9 mouse cellular contexts compared by ENCODE assay signal in genomic region chr19:12499485-12499884, GRCm38 (mm10). TPM values are rescaled to one million over a fixed set of nuclear protein-coding genes. Genes with fewer than 3 reads are reported as not detected.
DNase-seq lines count a peak whose midpoint lies in the region; ATAC-seq and TF ChIP-seq lines count a peak whose summit lies in the region.
"Had no signal": no experiment of that assay in that cellular context is flagged by ENCODE, and none has a peak within 500 bp of the region (broad histone marks: within the 10 kb centered on the region; RNA-seq: fewer than 3 reads in every experiment).

No protein-coding gene starts in this region.

- no peak overlapping the region for H3ac ChIP-seq in C2C12 (ENCODE audit: control insufficient read depth, insufficient read length, low read depth)

- H3K79me2 ChIP-seq in C2C12 (ENCODE audit: control insufficient read depth, insufficient read depth) = no peaks in the 10 kb centered on the region

- H3K27me3 ChIP-seq in heart, embryonic 13.5 days (replicated peaks) = peaks cover 36% of the 10 kb centered on the region
- no peaks in the 10 kb centered on the region for H3K27me3 ChIP-seq in C2C12 (ENCODE audit: control insufficient read depth, insufficient read depth, insufficient read length)
- no peaks in the 10 kb centered on the region for H3K27me3 ChIP-seq in forebrain, embryonic 14.5 days (replicated peaks; ENCODE audit: control insufficient read depth, insufficient read depth, low read length)
- H3K27me3 ChIP-seq in midbrain, embryonic 11.5 days (ENCODE audit: control insufficient read depth, insufficient read depth, low read length) = no peaks in the 10 kb centered on the region

- ATAC-seq in heart, embryonic 13.5 days (ENCODE audit: extremely low read depth, insufficient number of reproducible peaks, low FRiP score, low TSS enrichment) = no peak
- no peak for ATAC-seq in forebrain, embryonic 14.5 days
- ATAC-seq in midbrain, embryonic 11.5 days (ENCODE audit: low FRiP score) = no peak
- ATAC-seq in erythroblast, adult 5-6 weeks (replicated peaks; ENCODE audit: low FRiP score, poor library complexity, severe bottlenecking) = no peak

- peaks cover 11% of the 10 kb centered on the region for H3K4me1 ChIP-seq in heart, embryonic 13.5 days
- peaks cover 14% of the 10 kb centered on the region for H3K4me1 ChIP-seq in forebrain, embryonic 14.5 days (ENCODE audit: control insufficient read depth, insufficient read depth, low read length)
- peaks cover 41% of the 10 kb centered on the region for H3K4me1 ChIP-seq in midbrain, embryonic 11.5 days (ENCODE audit: control insufficient read depth, insufficient read depth, low read length)

- H3K36me3 ChIP-seq in heart, embryonic 13.5 days = no peaks in the 10 kb centered on the region
- no peaks in the 10 kb centered on the region for H3K36me3 ChIP-seq in C2C12 (ENCODE audit: control insufficient read depth, insufficient read depth)
- 0 out of 2 replicates have a peak, but pooled peaks cover 7% of the 10 kb centered on the region for H3K36me3 ChIP-seq in forebrain, embryonic 14.5 days (ENCODE audit: control insufficient read depth, insufficient read depth, low read length)
- H3K36me3 ChIP-seq in midbrain, embryonic 11.5 days (ENCODE audit: control insufficient read depth, insufficient read depth, low read length) = peaks cover 4% of the 10 kb centered on the region; the same call in 1 of the 2 replicates

- H3K4me3 ChIP-seq in heart, embryonic 13.5 days = peak overlapping the region; percentile 74; the same call in 1 of the 2 replicates
- no peak overlapping the region for H3K4me3 ChIP-seq in C2C12 (ENCODE audit: insufficient read depth, poor library complexity, severe bottlenecking)
- peak overlapping the region; percentile 80 for H3K4me3 ChIP-seq in forebrain, embryonic 14.5 days (ENCODE audit: low read depth, low read length)
- H3K4me3 ChIP-seq in midbrain, embryonic 11.5 days (ENCODE audit: low read depth, low read length) = peak overlapping the region; percentile 91

- 22% methylated on average over 2 of the region's 2 CpGs for WGBS in heart, embryonic 13.5 days
- WGBS in forebrain, embryonic 14.5 days = 0% methylated on average over 2 of the region's 2 CpGs
- 5% methylated on average over 2 of the region's 2 CpGs for WGBS in midbrain, embryonic 11.5 days

- no peak for TF ChIP-seq CTCF in C2C12 (IDR thresholded peaks at IDR 0.05; ENCODE audit: control insufficient read depth, insufficient read depth, insufficient read length)

- DNase-seq in heart, adult 18-20 months = no peak
- no peak for DNase-seq in forebrain, embryonic 14.5 days (ENCODE audit: low spot score)
- peak; percentile 88 for DNase-seq in midbrain, embryonic 11.5 days (ENCODE audit: low spot score, missing footprints)
- no peak for DNase-seq in right cerebral cortex, adult 2 months (ENCODE audit: low spot score in 2 of 2)
- no peak for DNase-seq in cerebellum, adult 9-11 months
- DNase-seq: adrenal gland, adult 8-10 months had no signal

- no peak overlapping the region for H3K9ac ChIP-seq in heart, embryonic 13.5 days
- H3K9ac ChIP-seq in forebrain, embryonic 14.5 days (ENCODE audit: low read length) = peak overlapping the region; percentile 92
- peak overlapping the region; percentile 100 for H3K9ac ChIP-seq in midbrain, embryonic 11.5 days (ENCODE audit: low read length)

- no peaks in the 10 kb centered on the region for H3K9me3 ChIP-seq in heart, embryonic 13.5 days
- no peaks in the 10 kb centered on the region for H3K9me3 ChIP-seq in forebrain, embryonic 14.5 days (replicated peaks; ENCODE audit: control insufficient read depth, low read length)
- H3K9me3 ChIP-seq in midbrain, embryonic 11.5 days (ENCODE audit: control insufficient read depth, low read length) = no peaks in the 10 kb centered on the region

- H3K27ac ChIP-seq in heart, embryonic 13.5 days (replicated peaks) = no peak overlapping the region
- peak overlapping the region; percentile 93; the same call in 1 of the 2 replicates for H3K27ac ChIP-seq in forebrain, embryonic 14.5 days (ENCODE audit: low read depth, low read length)
- H3K27ac ChIP-seq in midbrain, embryonic 11.5 days (ENCODE audit: low read depth, low read length) = peak overlapping the region; percentile 97

- no peaks in the 10 kb centered on the region for H3K79me3 ChIP-seq in C2C12 (ENCODE audit: low read depth)

- peak overlapping the region; percentile 99 for H3K4me2 ChIP-seq in heart, embryonic 13.5 days
- peak overlapping the region; percentile 80 for H3K4me2 ChIP-seq in forebrain, embryonic 14.5 days (ENCODE audit: low read length)
- H3K4me2 ChIP-seq in midbrain, embryonic 11.5 days = peak overlapping the region; percentile 74

TF ChIP-seq in C2C12, 6 proteins besides CTCF, POLR2A, EP300 and RAD21:
- TF ChIP-seq MYOG (IDR thresholded peaks at IDR 0.05; ENCODE audit: control insufficient read depth, extremely low read depth, insufficient read length) (no peak), CEBPB (IDR thresholded peaks at IDR 0.05; ENCODE audit: low read depth) (no peak), MYOD1 (IDR thresholded peaks at IDR 0.05; ENCODE audit: control insufficient read depth, insufficient read length, low read depth) (peak; percentile 78)
TF ChIP-seq in C2C12: peak in this region for 1.

RNA-seq across cellular contexts. Expression of gene Dtx4, which starts 1.8 kb away (rescaled TPM):
- 1.5 and 1.9 TPM in 2 replicates for polyA plus RNA-seq in heart, embryonic 13.5 days (2015; fragmentation: Nextera tagmentation; extraction: Ambion mirVana)
- total RNA-seq in heart, adult 18-20 months (2021) = 1 to 10 TPM; 4.8 to 6.1 TPM
- 5.0 TPM for polyA plus RNA-seq in C2C12 (2012; fragmentation: generic; extraction: Trizol)
- 15.3 and 18.2 TPM in 2 replicates for polyA plus RNA-seq in forebrain, embryonic 14.5 days (2014; fragmentation: Nextera tagmentation; extraction: Ambion mirVana)
- polyA plus RNA-seq in midbrain, embryonic 11.5 days (2014; fragmentation: Nextera tagmentation; extraction: Ambion mirVana) = 62.0 and 64.3 TPM in 2 replicates
- total RNA-seq in erythroblast, adult 5-6 weeks (2015; ENCODE audit: low replicate concordance) = 8.3 and 8.6 TPM in 2 replicates
- 4.2 and 6.0 TPM in 2 replicates for total RNA-seq in erythroblast, adult 5-6 weeks (2017; ENCODE audit: low replicate concordance)

RNA-seq across cellular contexts. Expression of gene Mpeg1, which starts 38.9 kb away (rescaled TPM):
- 0.29 and 0.39 TPM in 2 replicates for polyA plus RNA-seq in heart, embryonic 13.5 days (2015; fragmentation: Nextera tagmentation; extraction: Ambion mirVana)
- 1 to 10 TPM; 7.6 to 9.6 TPM for total RNA-seq in heart, adult 18-20 months (2021)
- 0.01 TPM for polyA plus RNA-seq in C2C12 (2012; fragmentation: generic; extraction: Trizol)
- polyA plus RNA-seq in forebrain, embryonic 14.5 days (2014; fragmentation: Nextera tagmentation; extraction: Ambion mirVana) = 0.55 and 0.75 TPM in 2 replicates
- polyA plus RNA-seq in midbrain, embryonic 11.5 days (2014; fragmentation: Nextera tagmentation; extraction: Ambion mirVana) = 0.90 and 1.1 TPM in 2 replicates
- total RNA-seq in erythroblast, adult 5-6 weeks (2015; ENCODE audit: low replicate concordance) = 92.8 and 101 TPM in 2 replicates
- 46.2 and 49.6 TPM in 2 replicates for total RNA-seq in erythroblast, adult 5-6 weeks (2017; ENCODE audit: low replicate concordance)

RNA-seq across cellular contexts. Expression of gene Fam111a, which starts 46.1 kb away (rescaled TPM):
- 16.9 and 17.5 TPM in 2 replicates for polyA plus RNA-seq in heart, embryonic 13.5 days (2015; fragmentation: Nextera tagmentation; extraction: Ambion mirVana)
- total RNA-seq in heart, adult 18-20 months (2021) = 1 to 10 TPM; 4.9 to 5.6 TPM
- 17.4 TPM for polyA plus RNA-seq in C2C12 (2012; fragmentation: generic; extraction: Trizol)
- polyA plus RNA-seq in forebrain, embryonic 14.5 days (2014; fragmentation: Nextera tagmentation; extraction: Ambion mirVana) = 9.9 and 10.9 TPM in 2 replicates
- 27.4 and 31.1 TPM in 2 replicates for polyA plus RNA-seq in midbrain, embryonic 11.5 days (2014; fragmentation: Nextera tagmentation; extraction: Ambion mirVana)
- total RNA-seq in erythroblast, adult 5-6 weeks (2015; ENCODE audit: low replicate concordance) = 79.0 and 112 TPM in 2 replicates
- 78.5 and 79.9 TPM in 2 replicates for total RNA-seq in erythroblast, adult 5-6 weeks (2017; ENCODE audit: low replicate concordance)
